Mouse (Mus musculus) ES-Bruce4 (cell line): ENCODE data around the gene Aifm3.

Experiments
- CTCF ChIP-seq: IDR thresholded peaks from one replicate; pipeline ENCODE4 v1.8.1; 2011; ENCODE audit warnings: low read depth, low read length
- POLR2A ChIP-seq: IDR thresholded peaks from one replicate; pipeline ENCODE4 v1.8.1; 2011; ENCODE audit warnings: low read length; ENCODE audit not compliant: insufficient read depth

GRCm38 (mm10) chr16:17472498-17472897 lies 16.9 kb upstream of the Aifm3 start:
- TF ChIP-seq POLR2A (no peak), CTCF (no peak)
